Mouse (Mus musculus) stomach, adult 2 months (tissue): ENCODE measurements around the gene Stat3. TPM values are rescaled to one million over a fixed set of nuclear protein-coding genes. Genes with fewer than 3 reads are reported as not detected.

ENCODE experiments used
- polyA plus RNA-seq: library from polyadenylated mRNA; depleted of rRNA; stranded (reverse); fragments of >200 nt; gene quantifications from 2 replicates; pipeline ENCODE4 v1.2.3, GENCODE M21; 2012; rRNA removed

Gene Stat3
- polyA plus RNA-seq: 31.8 and 35.5 TPM in 2 replicates

GRCm38 (mm10) chr11:100939512-100940151 is at the start of gene Stat3:
TSS of gene Stat3 (minus strand) at chr11:100939540.

DNA sequence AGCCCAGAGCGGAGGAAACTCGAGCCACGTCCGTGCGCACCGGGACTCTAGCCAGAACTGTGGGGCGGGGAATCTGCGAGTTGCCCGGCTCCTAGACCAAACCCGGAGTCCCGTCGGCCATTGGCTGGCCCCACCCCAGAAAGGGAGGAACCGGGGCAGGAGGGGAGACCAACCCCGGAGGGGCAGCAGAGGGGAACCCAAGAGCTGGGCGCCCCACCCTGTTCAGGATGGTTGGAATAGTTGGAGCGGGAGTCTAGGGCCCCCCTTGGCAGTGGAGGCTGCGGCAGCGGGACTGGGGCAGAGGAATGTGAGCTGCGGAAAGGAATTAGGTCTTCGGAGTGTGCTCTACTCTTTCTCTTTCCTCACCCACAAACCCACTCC is 31.2 kb upstream of the Stat3 start, which contains the start of gene Cavin1:
Gene Cavin1 (minus strand): TSS at position 331 of the 381 bp plus-strand sequence.

GRCm38 (mm10) chr11:100858935-100859578 is 80.3 kb downstream of the Stat3 start, which contains the start of gene Stat5a:
TSS of gene Stat5a (plus strand) at chr11:100859351.

DNA sequence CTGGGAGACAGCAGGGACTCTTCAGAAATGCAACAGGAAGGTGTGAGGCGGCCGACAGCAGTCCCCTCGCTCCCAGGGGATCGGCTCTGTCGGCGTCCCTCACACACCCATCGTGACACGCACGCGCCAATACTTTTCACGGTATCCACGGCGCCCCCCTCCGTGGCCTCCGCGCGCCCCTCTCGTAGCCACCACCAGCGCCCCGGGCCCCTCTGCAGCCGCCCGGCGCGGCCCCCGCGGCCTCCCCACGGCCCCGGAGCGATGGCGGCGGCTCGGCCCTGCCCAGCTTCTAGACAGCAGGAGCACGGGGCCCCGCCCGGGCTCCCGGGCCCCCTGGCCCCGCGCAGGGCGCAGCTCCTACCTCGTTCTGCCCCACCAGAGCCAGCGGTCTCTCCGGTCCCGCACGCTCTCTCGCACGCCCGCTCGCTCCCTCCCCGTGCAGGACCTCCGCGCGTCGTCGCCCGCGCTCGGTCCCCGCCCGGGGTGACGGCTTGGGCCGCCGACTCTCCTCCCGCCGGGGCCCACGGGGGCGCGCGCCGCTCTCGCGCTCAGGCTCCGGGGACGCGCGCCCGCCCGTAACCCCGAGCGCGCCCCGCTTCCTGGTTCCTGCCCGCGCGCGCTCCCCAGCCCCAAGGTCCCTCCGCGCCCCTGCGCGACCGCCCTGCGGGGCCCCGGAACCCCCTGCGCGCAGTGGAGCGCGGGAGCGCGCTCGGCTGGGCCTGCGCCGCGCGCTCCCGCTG is 89.1 kb downstream of the Stat3 start, which contains the start of gene Stat5b:
Gene Stat5b (minus strand): TSS at position 687 of the 740 bp plus-strand sequence.

Other genes starting within 250 kb of the Stat3 start
- 2.3 TPM in 2 replicates for gene Zfp385c, start 247.1 kb downstream of the Stat3 start, polyA plus RNA-seq
- 2.0 and 5.4 TPM in 2 replicates for gene Dhx58, start 235.3 kb downstream of the Stat3 start, polyA plus RNA-seq
- gene Kat2a, start 227.1 kb downstream of the Stat3 start, polyA plus RNA-seq: 20.3 and 20.9 TPM in 2 replicates
- not detected in 2 replicates for gene Hspb9, start 225.7 kb downstream of the Stat3 start, polyA plus RNA-seq
- 128 and 132 TPM in 2 replicates for gene Rab5c, start 201.3 kb downstream of the Stat3 start, polyA plus RNA-seq
- gene Kcnh4, start 179.6 kb downstream of the Stat3 start, polyA plus RNA-seq: not detected in 2 replicates
- not detected in 2 replicates for gene Hcrt, start 176.6 kb downstream of the Stat3 start, polyA plus RNA-seq
- gene Ghdc, start 168.6 kb downstream of the Stat3 start, polyA plus RNA-seq: 5.9 and 6.6 TPM in 2 replicates
- gene Stat5b, start 88.8 kb downstream of the Stat3 start, polyA plus RNA-seq: 7.1 and 7.4 TPM in 2 replicates
- gene Stat5a, start 80.2 kb downstream of the Stat3 start, polyA plus RNA-seq: 12.2 and 12.6 TPM in 2 replicates
- gene Cavin1, start 31.3 kb upstream of the Stat3 start, polyA plus RNA-seq: 51.6 and 78.4 TPM in 2 replicates
- 46.3 and 53.1 TPM in 2 replicates for gene Atp6v0a1, start 69.9 kb upstream of the Stat3 start, polyA plus RNA-seq
- 19.1 and 22.4 TPM in 2 replicates for gene Naglu, start 130.5 kb upstream of the Stat3 start, polyA plus RNA-seq
- gene Hsd17b1, start 138.9 kb upstream of the Stat3 start, polyA plus RNA-seq: 0.17 and 0.28 TPM in 2 replicates
- gene Coasy, start 143.0 kb upstream of the Stat3 start, polyA plus RNA-seq: 21.0 and 26.1 TPM in 2 replicates
- 30.3 and 32.5 TPM in 2 replicates for gene Mlx, start 147.7 kb upstream of the Stat3 start, polyA plus RNA-seq
- 0.12 and 0.17 TPM in 2 replicates for gene Psmc3ip, start 155.9 kb upstream of the Stat3 start, polyA plus RNA-seq
- 22.6 and 22.7 TPM in 2 replicates for gene Retreg3, start 180.4 kb upstream of the Stat3 start, polyA plus RNA-seq
- 8.8 and 9.5 TPM in 2 replicates for gene Tubg1, start 180.4 kb upstream of the Stat3 start, polyA plus RNA-seq
- gene Tubg2, start 216.4 kb upstream of the Stat3 start, polyA plus RNA-seq: 2.2 and 2.7 TPM in 2 replicates
- 2.1 and 3.0 TPM in 2 replicates for gene Cntnap1, start 231.0 kb upstream of the Stat3 start, polyA plus RNA-seq
- gene Plekhh3, start 231.8 kb upstream of the Stat3 start, polyA plus RNA-seq: 48.6 and 67.7 TPM in 2 replicates
- 0.55 TPM in 1 of 2 replicates, not detected in the other for gene Ccr10, start 235.9 kb upstream of the Stat3 start, polyA plus RNA-seq